Mouse (Mus musculus) lung, adult 18-20 months (tissue): ENCODE data around the gene Fam189a2.

Experiments used
- DNase-seq, 2 experiments: peaks; one replicate each; pipeline ENCODE4 v3.0.0; 2022; ENCODE audit warnings: mixed read lengths in 2 of 2

The Fam189a2 gene

GRCm38 (mm10) chr19:23924791-23925190 is 106.0 kb downstream of the Fam189a2 start:
- no peak for DNase-seq

- no peak for DNase-seq
Measured at GRCm38 (mm10) chr19:23924057-23924456, 106.8 kb downstream of the Fam189a2 start.
